Mouse (Mus musculus): Measurements from ENCODE around the gene Rab15. TPM values are rescaled to one million over a fixed set of nuclear protein-coding genes. Genes with fewer than 3 reads are reported as not detected.

Gene Rab15
- polyA plus RNA-seq, 1 experiment from 2014 or later: 7.5 TPM

GRCm38 (mm10) chr12:76857087-76857486 is 34.4 kb upstream of the Rab15 start:
- Histone ChIP-seq H3K4me3 (ENCODE audit: low read depth, low read length) (no peak overlapping the region), H3K4me1 (replicated peaks; ENCODE audit: control insufficient read depth, insufficient read depth, low read length) (no peaks in the 10 kb centered on the region), H3K27me3 (replicated peaks; ENCODE audit: control insufficient read depth, insufficient read depth, low read length) (no peaks in the 10 kb centered on the region), H3K9me3 (ENCODE audit: control insufficient read depth) (no peaks in the 10 kb centered on the region), H3K9ac (ENCODE audit: low read depth, low read length) (no peak overlapping the region), H3K4me2 (replicated peaks; ENCODE audit: low read depth) (no peak overlapping the region), H3K36me3 (ENCODE audit: control insufficient read depth, insufficient read depth) (no peaks in the 10 kb centered on the region), H3K27ac (ENCODE audit: low read depth, low read length) (no peak overlapping the region)
- WGBS: 87% methylated on average over 10 of the region's 10 CpGs
- no peak for TF ChIP-seq CTCF (IDR thresholded peaks at IDR 0.05; ENCODE audit: low read depth)
- no peak for ATAC-seq

DNA sequence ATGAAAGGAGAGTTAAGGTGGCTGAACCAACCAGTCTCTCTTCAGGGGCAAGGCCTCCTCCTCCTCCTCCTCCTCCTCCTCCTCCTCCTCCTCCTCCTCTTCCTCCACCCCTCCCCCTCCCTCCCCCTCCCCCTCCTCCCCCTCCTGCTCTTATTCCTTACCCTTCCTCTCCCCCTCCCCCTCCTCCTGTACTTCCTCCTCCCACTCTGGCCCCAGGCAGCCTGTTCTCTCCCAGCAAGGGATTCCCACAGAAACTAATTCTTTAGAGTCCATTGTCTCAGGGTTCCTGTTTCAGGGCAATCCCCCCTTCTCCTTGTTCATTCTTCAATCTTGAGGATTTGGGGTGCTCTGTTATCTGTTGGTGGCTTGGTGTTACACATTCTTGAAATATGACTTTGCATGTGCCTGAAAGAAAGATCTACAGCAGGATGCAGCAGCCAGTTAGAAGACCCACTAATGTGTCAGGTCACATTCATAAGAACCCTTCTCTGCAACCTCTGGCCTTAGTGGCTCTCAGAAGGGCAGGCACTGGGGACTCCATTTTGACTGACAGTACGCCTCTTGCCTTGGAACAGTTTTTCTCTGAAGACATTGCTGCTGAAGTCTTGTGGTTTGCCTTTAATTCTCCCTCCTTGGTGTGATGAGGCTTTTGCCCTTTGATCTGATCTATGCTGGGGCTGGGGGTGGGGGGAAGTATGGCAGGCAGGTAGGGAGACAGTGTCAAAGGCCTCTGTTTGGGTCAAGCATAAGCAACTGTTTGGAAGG is 30.9 kb upstream of the Rab15 start:
- Histone ChIP-seq H3K36me3 (ENCODE audit: control insufficient read depth, insufficient read depth) (no peaks in the 10 kb centered on the region), H3K27ac (ENCODE audit: low read depth, low read length) (no peak overlapping the region), H3K4me2 (replicated peaks; ENCODE audit: low read depth) (no peak overlapping the region), H3K4me1 (replicated peaks; ENCODE audit: control insufficient read depth, insufficient read depth, low read length) (no peaks in the 10 kb centered on the region), H3K27me3 (replicated peaks; ENCODE audit: control insufficient read depth, insufficient read depth, low read length) (no peaks in the 10 kb centered on the region), H3K9me3 (ENCODE audit: control insufficient read depth) (no peaks in the 10 kb centered on the region), H3K9ac (ENCODE audit: low read depth, low read length) (no peak overlapping the region), H3K4me3 (ENCODE audit: low read depth, low read length) (no peak overlapping the region)
- WGBS: 93% methylated on average over 1 of the region's 1 CpGs
- TF ChIP-seq CTCF (IDR thresholded peaks at IDR 0.05; ENCODE audit: low read depth): no peak
- no peak for ATAC-seq

DNA sequence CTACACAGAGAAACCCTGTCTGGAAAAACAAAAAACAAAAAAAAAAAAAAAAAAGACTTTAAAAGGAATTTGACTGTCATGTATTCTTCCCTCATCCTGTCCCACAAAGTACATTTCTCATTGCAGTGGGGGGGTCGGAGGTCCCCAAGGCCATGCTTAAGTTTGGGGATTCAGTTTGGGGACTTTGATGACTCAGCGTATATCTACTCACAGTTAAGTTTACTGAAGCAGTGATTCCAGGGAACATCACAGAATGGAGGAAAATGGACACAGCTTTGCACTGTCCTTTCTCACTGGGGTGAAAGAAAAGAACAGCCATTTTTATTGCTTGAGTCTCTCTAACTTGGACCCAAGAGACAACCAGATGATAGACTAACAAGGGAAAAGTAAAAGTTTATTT is 29.7 kb upstream of the Rab15 start:
- 87% methylated on average over 2 of the region's 2 CpGs for WGBS
- Histone ChIP-seq H3K4me3 (ENCODE audit: low read depth, low read length) (no peak overlapping the region), H3K36me3 (ENCODE audit: control insufficient read depth, insufficient read depth) (no peaks in the 10 kb centered on the region), H3K9ac (ENCODE audit: low read depth, low read length) (no peak overlapping the region), H3K4me2 (replicated peaks; ENCODE audit: low read depth) (no peak overlapping the region), H3K27ac (ENCODE audit: low read depth, low read length) (no peak overlapping the region), H3K27me3 (replicated peaks; ENCODE audit: control insufficient read depth, insufficient read depth, low read length) (no peaks in the 10 kb centered on the region), H3K4me1 (replicated peaks; ENCODE audit: control insufficient read depth, insufficient read depth, low read length) (no peaks in the 10 kb centered on the region), H3K9me3 (ENCODE audit: control insufficient read depth) (no peaks in the 10 kb centered on the region)
- ATAC-seq: no peak
- no peak for TF ChIP-seq CTCF (IDR thresholded peaks at IDR 0.05; ENCODE audit: low read depth)

- no peak for ATAC-seq
- TF ChIP-seq CTCF (IDR thresholded peaks at IDR 0.05; ENCODE audit: low read depth): no peak
These were observed 21.8 kb upstream of the Rab15 start for GRCm38 (mm10) chr12:76844346-76845061.

DNA sequence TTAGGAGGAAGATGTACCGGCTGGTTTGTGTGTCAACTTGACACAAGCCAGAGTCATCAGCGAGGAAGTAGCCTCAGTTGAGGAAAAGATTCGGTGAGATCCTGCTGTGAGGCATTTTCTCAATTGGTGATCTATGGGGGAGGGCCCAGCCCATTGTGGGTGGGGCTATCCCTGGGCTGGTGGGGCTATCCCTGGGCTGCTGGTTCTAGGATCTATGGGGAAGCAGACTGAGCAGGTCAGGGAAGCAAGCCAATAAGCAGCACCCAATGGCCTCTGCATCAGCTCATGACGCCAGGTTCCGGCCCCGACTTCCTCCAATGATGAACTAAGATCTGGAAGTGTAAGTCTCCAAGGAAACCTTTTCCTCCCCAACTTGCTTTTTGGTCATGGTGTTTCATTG is 17.4 kb upstream of the Rab15 start:
- no peak overlapping the region for H3K4me3 ChIP-seq (ENCODE audit: low read depth, low read length)
- WGBS: 74% methylated on average over 6 of the region's 6 CpGs
- no peak overlapping the region for H3K9ac ChIP-seq (ENCODE audit: low read depth, low read length)
- H3K36me3 ChIP-seq (ENCODE audit: control insufficient read depth, insufficient read depth): no peaks in the 10 kb centered on the region
- no peaks in the 10 kb centered on the region for H3K27me3 ChIP-seq (replicated peaks; ENCODE audit: control insufficient read depth, insufficient read depth, low read length)
- no peaks in the 10 kb centered on the region for H3K4me1 ChIP-seq (replicated peaks; ENCODE audit: control insufficient read depth, insufficient read depth, low read length)
- no peak overlapping the region for H3K27ac ChIP-seq (ENCODE audit: low read depth, low read length)
- no peak for TF ChIP-seq CTCF (IDR thresholded peaks at IDR 0.05; ENCODE audit: low read depth)
- H3K4me2 ChIP-seq (replicated peaks; ENCODE audit: low read depth): no peak overlapping the region
- ATAC-seq: no peak
- H3K9me3 ChIP-seq (ENCODE audit: control insufficient read depth): no peaks in the 10 kb centered on the region

More at GRCm38 (mm10) chr12:76844346-76845061, 21.8 kb upstream of the Rab15 start:
- no peak overlapping the region for H3K4me2 ChIP-seq (replicated peaks; ENCODE audit: low read depth)
- no peaks in the 10 kb centered on the region for H3K4me1 ChIP-seq (replicated peaks; ENCODE audit: control insufficient read depth, insufficient read depth, low read length)
- no peaks in the 10 kb centered on the region for H3K9me3 ChIP-seq (ENCODE audit: control insufficient read depth)
- H3K9ac ChIP-seq (ENCODE audit: low read depth, low read length): no peak overlapping the region
- H3K27me3 ChIP-seq (replicated peaks; ENCODE audit: control insufficient read depth, insufficient read depth, low read length): no peaks in the 10 kb centered on the region
- 88% methylated on average over 15 of the region's 15 CpGs for WGBS
- H3K27ac ChIP-seq (ENCODE audit: low read depth, low read length): no peak overlapping the region
- H3K4me3 ChIP-seq (ENCODE audit: low read depth, low read length): no peak overlapping the region
- no peaks in the 10 kb centered on the region for H3K36me3 ChIP-seq (ENCODE audit: control insufficient read depth, insufficient read depth)

DNA sequence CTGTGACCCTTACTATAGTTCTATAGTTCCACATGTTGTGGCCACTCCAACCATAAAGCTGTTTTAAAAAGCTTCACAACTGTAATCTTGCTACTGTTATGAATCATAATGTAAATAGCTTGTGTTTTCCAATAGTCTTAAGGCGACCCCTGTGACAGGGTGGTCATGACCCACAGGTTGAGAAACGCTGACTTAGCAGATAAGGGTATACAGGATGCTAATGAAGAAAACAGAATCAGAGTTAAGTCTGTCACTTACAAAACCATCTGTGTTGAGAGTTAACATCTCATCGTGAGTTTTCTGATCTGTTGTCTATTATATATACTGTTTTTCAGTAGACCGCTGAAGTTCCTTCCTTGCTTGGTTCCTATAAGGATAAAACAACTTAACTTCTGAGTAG is 16.6 kb upstream of the Rab15 start:
- Histone ChIP-seq H3K9me3 (ENCODE audit: control insufficient read depth) (no peaks in the 10 kb centered on the region), H3K27ac (ENCODE audit: low read depth, low read length) (no peak overlapping the region), H3K4me1 (replicated peaks; ENCODE audit: control insufficient read depth, insufficient read depth, low read length) (no peaks in the 10 kb centered on the region), H3K9ac (ENCODE audit: low read depth, low read length) (no peak overlapping the region), H3K36me3 (ENCODE audit: control insufficient read depth, insufficient read depth) (no peaks in the 10 kb centered on the region), H3K27me3 (replicated peaks; ENCODE audit: control insufficient read depth, insufficient read depth, low read length) (no peaks in the 10 kb centered on the region), H3K4me2 (replicated peaks; ENCODE audit: low read depth) (no peak overlapping the region), H3K4me3 (ENCODE audit: low read depth, low read length) (no peak overlapping the region)
- TF ChIP-seq CTCF (IDR thresholded peaks at IDR 0.05; ENCODE audit: low read depth): no peak
- 86% methylated on average over 4 of the region's 4 CpGs for WGBS
- ATAC-seq: no peak
